ENCODE assay signal across 14 mouse cellular contexts in the genomic region with DNA sequence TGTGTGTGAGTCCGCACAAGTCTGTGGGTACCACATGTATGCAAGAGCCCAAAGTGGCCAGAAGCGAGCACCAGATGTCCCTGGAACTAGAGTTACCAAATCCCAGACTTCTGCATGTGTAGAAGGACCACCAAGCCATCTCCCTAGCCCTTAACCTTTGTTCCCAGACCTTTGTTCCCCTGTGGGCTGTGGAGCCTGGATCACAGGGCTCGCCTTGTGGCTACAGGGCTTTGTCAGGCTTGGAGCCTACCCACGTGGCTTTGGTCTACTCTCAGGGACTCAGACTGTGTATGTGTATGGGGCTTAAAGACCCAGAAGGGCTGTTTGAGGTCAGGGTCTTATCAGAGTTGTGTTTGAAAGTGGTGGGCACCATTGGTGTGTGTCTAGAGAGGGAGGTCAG.
"Had no signal": no experiment of that assay in that cellular context is flagged by ENCODE, and none has a peak within 500 bp of the region (broad histone marks: within the 10 kb centered on the region; RNA-seq: fewer than 3 reads in every experiment).

No protein-coding gene starts in this region.

- H3K36me3 ChIP-seq: limb, embryonic 12.5 days; neural tube, embryonic 12.5 days had no signal

- H3K4me2 ChIP-seq: limb, embryonic 12.5 days; neural tube, embryonic 12.5 days had no signal

- H3K9ac ChIP-seq: limb, embryonic 12.5 days; liver, embryonic 14.5 days; neural tube, embryonic 12.5 days had no signal

- H3K4me3 ChIP-seq: layer of hippocampus, adult 2 months; limb, embryonic 12.5 days; neural tube, embryonic 12.5 days had no signal

- DNase-seq: liver; lung, postnatal 36 days; midbrain, embryonic 14.5 days; retina, postnatal 1 day; right cerebral cortex, postnatal 4 days; spleen, adult 18-20 months; thymus, adult 18-20 months; thymus, postnatal 14 days had no signal

- H3K27me3 ChIP-seq: limb, embryonic 12.5 days; neural tube, embryonic 12.5 days had no signal

- H3K9me3 ChIP-seq: limb, embryonic 12.5 days; neural tube, embryonic 12.5 days had no signal

- ATAC-seq: hindbrain, postnatal 0 days had no signal

- H3K27ac ChIP-seq: hindbrain, postnatal 0 days; kidney, postnatal 0 days; layer of hippocampus, adult 2 months; limb, embryonic 12.5 days; liver, embryonic 14.5 days; neural tube, embryonic 12.5 days had no signal
